Mouse (Mus musculus) embryonic facial prominence, embryonic 11.5 days (tissue): Measurements from ENCODE around the gene Hpse2. TPM values are rescaled to one million over a fixed set of nuclear protein-coding genes. Genes with fewer than 3 reads are reported as not detected.

ENCODE experiments used
- ATAC-seq: fragments of 200-750 bp; cut with Nextera tagmentation; replicated peaks from 2 replicates; pipeline ENCODE4 v1.8.0; 2017; ENCODE audit warnings: low read depth; ENCODE audit not compliant: insufficient number of reproducible peaks, low FRiP score, low TSS enrichment
- DNase-seq: peaks from one replicate; pipeline ENCODE4 v3.0.0-alpha.2; 2015; ENCODE audit warnings: low spot score
- H3K27ac ChIP-seq: fragments of 300-500 bp; sonication (generic); replicated peaks from 2 replicates; pipeline ENCODE4 v1.5.1; 2014; ENCODE audit warnings: mild to moderate bottlenecking, low read depth, low read length, control low read depth
- H3K27me3 ChIP-seq: fragments of 300-500 bp; sonication (generic); 2 replicates; pipeline ENCODE4 v1.6.1; 2014; ENCODE audit warnings: mild to moderate bottlenecking, low read length, moderate library complexity, mixed read lengths; ENCODE audit not compliant: control insufficient read depth, insufficient read depth
- H3K36me3 ChIP-seq: fragments of 300-500 bp; sonication (generic); replicated peaks from 2 replicates; pipeline ENCODE4 v1.6.1; 2014; ENCODE audit warnings: low read depth, mild to moderate bottlenecking, low read length, moderate library complexity, mixed read lengths; ENCODE audit not compliant: control insufficient read depth, insufficient read depth
- H3K4me1 ChIP-seq: fragments of 300-500 bp; sonication (generic); 2 replicates; pipeline ENCODE4 v1.6.1; 2014; ENCODE audit warnings: low read length, mixed read lengths; ENCODE audit not compliant: control insufficient read depth, insufficient read depth
- H3K4me2 ChIP-seq: fragments of 300-500 bp; sonication (generic); 2 replicates; pipeline ENCODE4 v1.6.1; 2014; ENCODE audit warnings: low read depth, mild to moderate bottlenecking, control low read depth, low read length, moderate library complexity
- H3K4me3 ChIP-seq: fragments of 300-500 bp; sonication (generic); 2 replicates; pipeline ENCODE4 v1.5.1; 2014; ENCODE audit warnings: low read depth, low read length, control low read depth
- H3K9ac ChIP-seq: fragments of 300-500 bp; sonication (generic); replicated peaks from 2 replicates; pipeline ENCODE4 v1.6.1; 2014; ENCODE audit warnings: mild to moderate bottlenecking, control low read depth, low read length
- H3K9me3 ChIP-seq: fragments of 300-500 bp; sonication (generic); replicated peaks from 2 replicates; pipeline ENCODE4 v1.6.1; 2016; ENCODE audit warnings: mild to moderate bottlenecking, low read length, inconsistent platforms, mixed read lengths; ENCODE audit not compliant: control insufficient read depth
- WGBS: fragments of 180-500 bp; shearing (Covaris S2); extraction: QIAGEN DNeasy Blood & Tissue Kit; methylation state at CpG from one replicate; pipeline ENCODE4 v1.1.7; 2014; 5-methylcytosine and 5-hydroxymethylcytosine counted together
- polyA plus RNA-seq: library from polyadenylated mRNA; unstranded; fragments of >200 nt; fragmentation: Nextera tagmentation; extraction: Ambion mirVana; gene quantifications from 2 replicates; pipeline ENCODE4 v1.2.1, GENCODE M21; 2014

Hpse2 gene
- polyA plus RNA-seq, 1 experiment from 2014 or later: 6.6 TPM

DNA sequence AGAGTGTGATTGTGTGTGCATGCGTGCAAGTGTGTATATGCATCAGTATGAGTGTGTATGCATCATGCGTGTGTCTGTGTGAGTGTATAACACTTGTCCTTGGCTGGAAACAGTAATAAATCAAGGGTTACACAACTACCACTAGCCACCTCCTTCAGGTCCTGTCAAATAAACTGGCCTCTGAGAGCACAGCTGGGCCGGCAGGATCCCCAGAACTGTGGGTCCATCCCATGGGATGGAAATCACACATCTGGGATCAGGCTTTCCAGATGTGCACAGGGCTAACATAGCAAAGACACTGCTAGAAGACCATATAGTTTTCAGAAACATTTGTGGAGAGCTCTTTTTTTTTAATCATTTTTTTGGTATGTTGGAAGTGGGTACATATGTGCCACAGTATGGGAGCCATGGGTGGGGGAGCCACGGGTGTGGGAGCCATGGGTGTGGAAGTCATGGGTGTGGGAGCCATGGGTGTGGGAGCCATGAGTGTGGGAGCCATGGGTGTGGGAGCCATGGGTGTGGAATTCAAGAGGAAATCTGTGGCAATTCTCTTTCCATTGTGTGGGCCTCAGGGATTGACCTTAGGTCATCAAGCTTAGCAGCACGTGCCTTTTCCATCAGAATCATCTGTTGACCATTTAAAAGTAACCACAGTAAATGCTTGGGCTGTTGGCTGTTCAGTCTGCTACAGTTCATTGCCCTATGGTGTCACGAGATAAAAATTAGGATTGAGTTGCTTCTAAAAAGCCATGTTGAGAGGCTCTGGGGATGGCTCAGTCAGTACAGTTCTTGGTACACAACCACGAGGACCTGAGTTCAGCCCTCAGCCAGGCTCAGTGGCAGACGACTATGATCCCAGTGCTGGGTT is 518.3 kb downstream of the Hpse2 start:
- DNase-seq: no peak
- no peaks in the 10 kb centered on the region for H3K9me3 ChIP-seq
- no peak for ATAC-seq
- H3K4me3 ChIP-seq: no peak overlapping the region
- no peak overlapping the region for H3K9ac ChIP-seq
- H3K4me2 ChIP-seq: no peak overlapping the region
- H3K27ac ChIP-seq: no peak overlapping the region
- no peaks in the 10 kb centered on the region for H3K4me1 ChIP-seq
- no peaks in the 10 kb centered on the region for H3K27me3 ChIP-seq
- H3K36me3 ChIP-seq: no peaks in the 10 kb centered on the region
- WGBS: 72% methylated on average over 8 of the region's 8 CpGs

DNA sequence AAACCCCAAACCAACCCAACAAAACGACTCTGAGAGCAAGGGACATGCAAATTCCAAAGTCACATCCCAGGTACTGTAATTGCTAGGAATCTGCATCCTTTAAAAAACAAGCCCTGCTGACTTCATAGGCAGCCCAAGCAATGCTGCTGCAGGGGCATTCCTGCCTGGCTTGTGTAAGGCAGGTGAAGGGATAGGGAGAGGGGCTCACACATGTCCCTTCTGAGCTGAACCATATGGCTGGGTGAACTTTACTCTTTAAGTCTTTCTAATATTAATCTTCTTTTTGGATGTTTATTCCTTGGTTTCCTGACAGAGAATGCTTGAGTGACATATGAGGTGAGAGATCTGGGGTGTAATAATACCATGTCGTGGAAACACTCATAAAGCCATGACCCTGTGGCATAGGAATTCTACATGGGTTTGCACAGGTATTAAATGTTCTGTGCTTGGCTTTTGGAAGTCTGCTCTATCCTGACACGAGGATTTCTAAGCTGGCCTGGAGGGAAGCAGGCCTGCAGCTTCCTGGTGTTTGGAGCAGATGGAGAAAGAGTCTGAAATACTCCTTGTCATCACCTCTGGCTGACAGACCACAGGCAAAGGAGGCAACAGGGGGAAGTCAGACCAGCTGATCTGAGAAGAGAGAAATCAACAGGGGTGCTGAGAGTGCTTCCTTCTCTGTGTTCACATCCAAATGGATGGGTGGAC is 519.0 kb downstream of the Hpse2 start:
- Histone ChIP-seq H3K9me3 (no peaks in the 10 kb centered on the region), H3K27me3 (no peaks in the 10 kb centered on the region), H3K4me1 (no peaks in the 10 kb centered on the region), H3K36me3 (no peaks in the 10 kb centered on the region), H3K4me3 (no peak overlapping the region), H3K27ac (no peak overlapping the region), H3K9ac (no peak overlapping the region), H3K4me2 (no peak overlapping the region)
- DNase-seq (no peak), ATAC-seq (no peak)
- 49% methylated on average over 3 of the region's 3 CpGs for WGBS

GRCm38 (mm10) chr19:42863013-42863412 is 525.1 kb downstream of the Hpse2 start:
- H3K4me1 ChIP-seq: no peaks in the 10 kb centered on the region
- H3K27ac ChIP-seq: no peak overlapping the region
- H3K9ac ChIP-seq: no peak overlapping the region
- H3K4me2 ChIP-seq: no peak overlapping the region
- ATAC-seq (no peak), DNase-seq (no peak)
- WGBS: 54% methylated on average over 3 of the region's 3 CpGs
- no peaks in the 10 kb centered on the region for H3K36me3 ChIP-seq
- no peaks in the 10 kb centered on the region for H3K9me3 ChIP-seq
- no peak overlapping the region for H3K4me3 ChIP-seq
- H3K27me3 ChIP-seq: no peaks in the 10 kb centered on the region

- no peaks in the 10 kb centered on the region for H3K36me3 ChIP-seq
- H3K4me3 ChIP-seq: no peak overlapping the region
- H3K4me2 ChIP-seq: no peak overlapping the region
- no peaks in the 10 kb centered on the region for H3K4me1 ChIP-seq
- H3K9me3 ChIP-seq: no peaks in the 10 kb centered on the region
- H3K27me3 ChIP-seq: no peaks in the 10 kb centered on the region
- ATAC-seq: no peak
- 87% methylated on average over 5 of the region's 5 CpGs for WGBS
- no peak for DNase-seq
- H3K27ac ChIP-seq: no peak overlapping the region
- no peak overlapping the region for H3K9ac ChIP-seq
These were observed 531.1 kb downstream of the Hpse2 start for GRCm38 (mm10) chr19:42857096-42857495.

DNA sequence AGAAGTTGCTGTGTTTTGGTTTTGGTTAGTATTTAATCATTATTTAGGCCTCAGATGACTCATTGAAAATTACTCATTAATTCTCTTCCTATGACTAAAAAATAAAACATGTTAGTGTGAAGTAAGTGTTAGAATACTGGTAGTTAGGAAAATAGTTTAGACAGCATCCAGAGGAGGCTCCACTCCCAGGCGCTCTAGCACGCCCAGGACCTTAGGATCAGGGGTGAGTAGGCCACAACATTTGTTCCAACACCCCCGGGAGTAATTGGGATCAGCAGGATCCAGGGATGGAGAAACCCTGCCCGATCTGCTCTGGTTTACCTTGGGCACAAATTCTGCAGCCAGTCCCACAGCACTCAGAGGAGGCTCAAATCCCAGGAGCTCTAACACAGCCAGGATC is 532.5 kb downstream of the Hpse2 start:
- Histone ChIP-seq H3K27ac (no peak overlapping the region), H3K9me3 (no peaks in the 10 kb centered on the region), H3K27me3 (no peaks in the 10 kb centered on the region), H3K9ac (no peak overlapping the region), H3K4me2 (no peak overlapping the region), H3K4me3 (no peak overlapping the region), H3K36me3 (no peaks in the 10 kb centered on the region), H3K4me1 (no peaks in the 10 kb centered on the region)
- 86% methylated on average over 4 of the region's 4 CpGs for WGBS
- DNase-seq: no peak
- no peak for ATAC-seq

- ATAC-seq: no peak
- WGBS: 86% methylated on average over 5 of the region's 5 CpGs
- H3K4me3 ChIP-seq: no peak overlapping the region
- H3K27me3 ChIP-seq: no peaks in the 10 kb centered on the region
- no peaks in the 10 kb centered on the region for H3K4me1 ChIP-seq
- H3K27ac ChIP-seq: no peak overlapping the region
- H3K4me2 ChIP-seq: no peak overlapping the region
- H3K9me3 ChIP-seq: no peaks in the 10 kb centered on the region
- no peaks in the 10 kb centered on the region for H3K36me3 ChIP-seq
- H3K9ac ChIP-seq: no peak overlapping the region
- no peak for DNase-seq
These were observed 537.7 kb downstream of the Hpse2 start for GRCm38 (mm10) chr19:42850444-42850843.

DNA sequence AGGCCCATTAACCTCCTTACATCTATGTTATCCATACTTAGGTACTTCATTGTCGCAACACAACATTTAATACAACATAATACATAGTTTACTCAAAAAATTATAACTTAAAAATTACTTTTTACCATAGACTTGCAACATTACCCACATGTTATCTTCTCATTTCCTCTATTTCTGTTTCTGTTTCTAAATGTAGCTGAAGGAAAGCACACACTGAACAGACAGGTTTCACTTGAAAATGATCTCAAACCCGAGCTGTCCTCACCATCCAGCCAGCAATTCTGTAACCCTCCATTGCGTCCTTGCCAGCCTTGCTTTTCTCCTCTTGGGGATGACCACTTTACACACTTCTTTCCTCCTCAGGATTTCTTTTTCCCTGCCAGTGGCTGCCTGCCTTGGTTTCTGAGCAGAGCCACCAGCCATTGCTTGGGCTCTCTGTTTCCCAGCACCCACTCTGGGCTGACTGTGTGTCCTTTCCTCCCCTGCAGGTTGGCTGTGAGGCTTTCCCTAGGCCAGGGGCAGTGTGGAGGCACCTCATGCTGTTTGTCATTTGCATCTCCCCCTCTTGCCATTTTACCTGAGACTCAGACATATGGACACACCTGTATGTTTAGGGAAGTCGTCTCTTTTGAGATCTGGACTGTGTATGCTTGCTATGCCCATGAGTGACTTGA is 548.4 kb downstream of the Hpse2 start:
- no peak overlapping the region for H3K4me2 ChIP-seq
- DNase-seq (no peak), ATAC-seq (no peak)
- H3K27me3 ChIP-seq: no peaks in the 10 kb centered on the region
- H3K9me3 ChIP-seq: no peaks in the 10 kb centered on the region
- H3K4me1 ChIP-seq: no peaks in the 10 kb centered on the region
- H3K4me3 ChIP-seq: no peak overlapping the region
- no peak overlapping the region for H3K9ac ChIP-seq
- H3K36me3 ChIP-seq: no peaks in the 10 kb centered on the region
- H3K27ac ChIP-seq: no peak overlapping the region
- 78% methylated on average over 4 of the region's 4 CpGs for WGBS

GRCm38 (mm10) chr19:42839118-42839517 is 549.0 kb downstream of the Hpse2 start:
- no peaks in the 10 kb centered on the region for H3K27me3 ChIP-seq
- H3K9ac ChIP-seq: no peak overlapping the region

More at GRCm38 (mm10) chr19:42839118-42839517, 549.0 kb downstream of the Hpse2 start:
- WGBS: 82% methylated on average over 2 of the region's 2 CpGs
- no peak for ATAC-seq
- H3K36me3 ChIP-seq: no peaks in the 10 kb centered on the region
- no peak for DNase-seq
- no peak overlapping the region for H3K27ac ChIP-seq
- no peak overlapping the region for H3K4me2 ChIP-seq
- no peak overlapping the region for H3K4me3 ChIP-seq
- H3K9me3 ChIP-seq: no peaks in the 10 kb centered on the region
- H3K4me1 ChIP-seq: no peaks in the 10 kb centered on the region
